Mouse (Mus musculus): ENCODE data around the gene Dnmt3a.

Gene Dnmt3a

GRCm38 (mm10) chr12:3855762-3856501 lies 50.1 kb downstream of the Dnmt3a start:
- DNase-seq = no peak

- no peak for DNase-seq
Measured at GRCm38 (mm10) chr12:3856748-3857147, 50.9 kb downstream of the Dnmt3a start.

- DNase-seq = no peak
Measured at GRCm38 (mm10) chr12:3857231-3857630, 51.4 kb downstream of the Dnmt3a start.

DNA sequence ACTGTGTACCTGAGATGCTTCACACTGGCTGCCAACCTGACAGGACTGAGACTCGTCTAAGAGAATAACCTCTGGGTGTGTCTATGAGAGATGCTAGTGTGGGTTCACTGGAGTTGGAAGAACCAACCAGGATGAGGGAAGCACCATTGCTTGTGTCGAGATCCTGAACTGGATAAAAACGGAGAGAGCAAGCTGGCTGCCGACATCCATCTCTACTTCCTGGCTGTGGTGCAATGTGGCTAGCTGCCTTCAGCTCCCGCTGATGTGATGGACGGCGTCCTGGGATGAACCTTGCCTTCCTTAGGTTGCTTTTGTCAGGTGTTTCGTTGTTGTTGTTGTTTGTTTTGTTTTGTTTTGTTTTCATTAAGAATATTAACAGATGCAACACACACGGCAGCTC lies 52.0 kb downstream of the Dnmt3a start:
- DNase-seq = no peak

- DNase-seq = no peak
Measured at GRCm38 (mm10) chr12:3858754-3859153, 52.9 kb downstream of the Dnmt3a start.

DNA sequence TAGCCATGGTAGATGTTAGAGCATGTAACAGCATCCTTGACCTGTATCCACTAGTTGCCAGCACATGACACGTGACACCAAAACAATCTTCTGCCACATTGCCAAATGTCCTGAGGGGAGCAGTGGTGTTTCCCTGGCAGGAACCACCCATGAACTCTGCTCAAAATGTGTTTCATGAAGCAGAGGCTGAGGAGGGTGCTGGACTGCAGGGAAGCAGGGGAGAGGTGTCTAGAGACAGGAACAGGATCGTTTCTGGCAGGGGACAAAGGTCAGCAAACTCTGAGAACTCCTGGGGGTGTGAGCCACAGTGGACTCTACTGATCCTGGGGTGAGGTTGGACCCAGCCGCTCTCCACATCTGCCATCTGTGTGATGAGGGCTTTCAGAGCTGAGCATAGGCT lies 53.7 kb downstream of the Dnmt3a start:
- no peak for DNase-seq

DNA sequence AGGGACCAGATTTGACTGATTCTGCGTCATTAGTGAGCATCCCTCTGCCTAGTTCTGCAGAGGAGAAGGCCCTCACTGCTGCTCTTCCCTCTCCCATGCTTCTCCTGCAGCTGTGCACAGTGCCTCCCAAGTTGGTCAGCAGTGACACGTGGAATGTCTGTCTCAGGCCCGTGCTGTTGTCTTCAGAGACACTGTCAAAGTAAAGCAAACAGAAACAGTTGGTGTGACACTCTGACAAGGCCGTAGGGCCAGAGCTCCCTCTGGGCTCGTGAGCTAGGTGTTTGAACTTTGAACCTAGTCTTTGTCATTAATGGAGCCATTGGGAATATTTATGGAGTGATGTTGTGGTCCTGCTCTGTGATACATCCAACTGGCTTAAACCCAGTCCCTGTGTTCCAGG lies 54.2 kb downstream of the Dnmt3a start:
- DNase-seq = no peak

DNA sequence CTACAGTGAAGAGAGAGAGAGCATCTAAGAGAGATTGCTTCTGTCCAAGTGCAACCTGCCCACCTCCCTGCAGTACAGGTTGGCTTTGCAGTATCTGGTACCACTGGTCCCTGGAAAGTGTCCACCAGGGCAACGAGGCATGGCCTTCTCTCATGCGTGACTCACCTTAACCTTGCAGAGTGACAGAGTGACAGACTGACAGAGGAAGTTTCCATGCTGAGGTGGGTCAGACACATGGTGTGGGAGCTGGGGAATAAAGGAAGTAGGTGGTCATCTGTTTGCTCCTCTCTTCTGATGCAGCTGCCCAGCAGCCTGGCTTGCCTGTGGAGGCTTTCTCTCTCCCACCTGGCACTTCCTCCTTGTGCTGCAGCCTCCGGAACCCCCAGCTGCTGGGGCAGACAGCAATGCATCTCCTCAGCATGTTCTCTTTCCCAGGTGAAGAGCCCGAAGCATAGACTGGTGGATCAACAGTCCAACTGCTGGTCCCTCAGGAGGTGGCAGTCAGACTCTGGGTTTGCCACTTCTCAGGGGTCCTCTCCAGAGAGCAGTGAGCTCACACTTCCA lies 55.9 kb downstream of the Dnmt3a start:
- DNase-seq = no peak

DNA sequence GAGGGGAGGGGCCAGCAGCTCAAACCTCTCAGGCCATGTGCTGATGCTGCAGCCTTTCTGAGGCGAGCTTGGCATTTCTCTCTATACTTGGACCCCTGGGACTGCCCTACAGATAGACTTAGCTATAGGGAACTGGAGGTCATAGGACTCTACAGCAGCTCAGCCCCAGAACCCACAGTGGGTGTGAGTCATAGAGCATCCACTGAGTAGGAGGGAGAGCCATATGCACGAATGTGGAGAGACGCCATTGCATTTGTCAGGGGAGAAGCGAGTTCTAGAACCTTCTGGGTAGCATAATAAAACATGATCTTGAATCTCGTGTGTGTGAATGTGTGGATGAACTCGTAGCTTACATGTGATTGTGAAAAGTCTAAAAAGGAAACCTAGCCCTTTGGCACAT lies 56.4 kb downstream of the Dnmt3a start:
- no peak for DNase-seq

GRCm38 (mm10) chr12:3864208-3864607 lies 58.4 kb downstream of the Dnmt3a start:
- DNase-seq = no peak

DNA sequence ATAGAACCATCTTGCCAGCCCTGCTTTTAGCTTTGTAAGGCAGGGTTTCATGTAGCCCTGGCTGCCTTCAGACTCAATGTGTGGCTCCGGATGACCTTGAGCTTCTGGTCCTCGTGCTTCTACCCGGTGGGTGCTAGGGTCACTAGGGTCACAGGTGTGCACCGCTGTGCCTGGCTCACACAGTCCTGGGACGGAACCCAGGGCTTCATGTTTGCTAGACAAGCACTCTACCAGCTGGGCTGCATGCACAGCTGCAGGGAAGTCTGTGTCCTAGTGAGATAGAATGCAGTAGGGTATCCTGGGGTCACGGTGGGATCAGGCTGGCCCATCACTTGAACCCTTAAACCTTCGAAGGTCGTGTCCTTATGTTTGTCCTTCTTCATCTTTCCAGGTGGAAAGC lies 59.8 kb downstream of the Dnmt3a start:
- no peak for DNase-seq

DNA sequence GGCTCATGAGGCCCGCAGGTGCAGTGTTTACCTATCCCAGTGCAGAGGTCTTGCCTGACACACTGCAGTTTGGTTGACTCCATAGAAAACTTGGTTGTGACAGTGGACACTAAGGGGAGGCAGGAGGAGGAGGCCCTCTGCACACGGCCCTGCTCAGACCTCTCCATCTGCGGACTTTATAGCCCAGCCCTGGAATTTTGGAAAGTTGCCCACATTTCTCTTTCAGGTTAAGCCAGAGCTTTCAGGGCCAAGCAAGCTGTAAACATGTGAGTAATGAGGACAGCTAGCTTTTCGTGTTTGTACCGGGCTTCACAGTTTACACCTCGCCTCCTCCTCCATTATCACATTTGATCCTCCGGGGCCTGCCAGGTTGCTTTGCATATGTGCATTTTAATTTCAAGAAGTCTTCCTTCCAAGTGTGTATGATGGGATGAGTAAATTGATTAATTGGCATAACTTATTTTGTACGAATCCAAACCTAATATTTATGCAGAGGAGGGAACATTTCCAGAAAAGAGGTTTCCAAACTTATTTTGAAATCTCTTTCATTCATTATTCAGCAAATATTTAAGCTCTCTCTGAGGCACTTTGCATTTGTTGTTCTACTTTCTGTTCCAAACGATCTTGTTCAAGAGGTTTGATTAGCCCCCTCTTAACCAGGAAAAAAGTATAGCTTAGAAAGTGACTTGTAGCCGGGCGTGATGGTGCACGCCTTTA lies 61.0 kb downstream of the Dnmt3a start:
- DNase-seq = no peak

- no peak for DNase-seq
Measured at GRCm38 (mm10) chr12:3868115-3868514, 62.3 kb downstream of the Dnmt3a start.

DNA sequence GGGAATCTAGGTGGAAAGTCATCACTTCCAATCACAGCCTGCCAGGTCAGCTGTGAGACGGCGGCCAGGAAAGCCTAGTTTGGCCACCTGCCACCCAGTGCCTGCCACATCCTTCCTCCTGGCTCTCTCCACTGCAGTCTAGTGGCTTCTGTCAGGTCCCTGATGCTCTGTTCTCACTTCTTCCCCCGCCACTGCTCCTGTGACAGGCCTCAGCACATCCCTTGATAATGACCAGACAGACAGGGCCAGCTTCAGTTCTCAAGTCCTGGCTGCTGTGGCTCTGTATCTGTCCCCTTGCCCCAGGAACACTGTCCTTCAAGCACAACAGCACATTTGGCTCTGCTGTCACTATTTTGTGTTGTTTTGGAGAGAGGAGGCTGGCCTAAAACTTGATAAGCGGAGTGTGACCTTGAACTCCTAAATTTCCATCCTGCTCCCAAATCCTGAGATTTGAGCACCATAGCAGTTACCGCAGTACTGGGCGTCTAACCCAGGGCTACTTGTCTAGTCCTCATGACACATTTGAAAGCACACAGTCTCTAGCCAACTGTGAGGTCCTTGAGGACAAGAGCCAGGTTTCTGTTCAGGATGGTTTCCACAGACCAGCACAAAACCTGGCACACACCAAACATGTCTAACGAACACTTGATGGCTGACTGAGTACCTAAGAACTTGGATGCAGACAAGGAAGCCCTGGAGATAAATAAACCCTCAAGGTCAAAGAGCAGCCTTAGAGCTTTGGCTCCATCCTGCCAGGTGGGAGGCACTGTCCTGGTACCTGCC lies 63.1 kb downstream of the Dnmt3a start:
- DNase-seq = no peak

GRCm38 (mm10) chr12:3870024-3870423 lies 64.2 kb downstream of the Dnmt3a start:
- no peak for DNase-seq

- DNase-seq = no peak
Measured at GRCm38 (mm10) chr12:3870859-3871462, 65.2 kb downstream of the Dnmt3a start.

DNA sequence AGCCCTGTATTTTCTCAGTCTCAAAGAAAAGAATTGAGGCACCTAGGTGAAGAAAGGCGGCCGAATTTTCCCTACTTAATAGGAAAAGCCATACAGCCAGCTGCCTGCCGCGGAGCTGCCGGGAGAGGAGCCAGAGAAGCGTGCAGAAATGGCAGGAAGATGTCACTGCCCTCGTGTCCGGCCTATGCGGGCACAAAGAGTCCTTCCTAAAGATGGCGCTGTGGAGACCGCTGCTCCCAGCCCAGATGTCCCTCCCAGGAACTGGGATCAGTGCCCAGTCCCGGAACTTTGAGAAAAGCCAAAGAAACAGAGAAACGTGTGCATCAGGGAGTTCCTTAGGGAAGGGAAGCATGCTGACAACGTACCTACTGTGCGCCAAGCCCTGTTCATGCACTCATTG lies 65.8 kb downstream of the Dnmt3a start:
- DNase-seq = peak; percentile 76

- DNase-seq = no peak
Measured at GRCm38 (mm10) chr12:3872410-3873230, 66.8 kb downstream of the Dnmt3a start.

DNA sequence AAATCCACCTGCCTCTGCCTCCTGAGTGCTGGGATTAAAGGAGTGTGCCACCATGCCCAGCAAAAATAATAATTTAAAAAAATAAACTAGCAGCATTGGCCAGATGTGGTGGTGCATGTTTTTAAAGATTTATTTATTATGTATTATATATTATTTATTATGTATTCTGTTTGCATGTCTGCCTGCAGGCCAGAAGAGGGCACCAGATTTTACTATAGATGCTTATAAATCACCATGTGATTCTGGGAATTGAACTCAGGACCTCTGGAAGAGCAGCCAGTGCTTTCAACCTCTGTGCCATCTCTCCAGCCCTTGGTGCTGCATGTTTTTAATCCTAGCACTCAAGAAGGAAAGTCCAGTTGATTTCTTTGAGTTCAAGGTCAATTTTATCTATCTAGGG lies 69.7 kb downstream of the Dnmt3a start:
- no peak for DNase-seq

- no peak for DNase-seq
Measured at GRCm38 (mm10) chr12:3877376-3877775, 71.6 kb downstream of the Dnmt3a start.

DNA sequence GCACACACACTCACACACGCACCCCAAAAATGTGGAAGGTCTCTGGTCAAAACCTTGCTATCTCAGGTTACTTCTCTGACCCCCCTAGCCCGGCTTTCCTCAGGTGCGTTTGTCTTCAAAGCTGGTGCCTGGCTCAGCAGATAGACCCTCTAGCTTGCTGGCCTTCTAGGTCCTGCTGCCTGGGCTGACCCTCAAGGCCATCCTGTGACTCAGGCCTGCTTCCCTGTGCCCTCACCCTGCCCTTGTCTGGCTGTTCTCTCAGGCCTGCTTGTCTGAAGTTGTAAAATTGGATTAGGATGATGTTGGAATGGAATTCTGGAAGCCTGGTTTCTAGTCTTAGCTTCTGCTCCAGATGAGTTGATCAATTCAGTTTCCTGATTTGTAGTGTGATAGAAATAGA lies 75.7 kb downstream of the Dnmt3a start:
- DNase-seq = no peak

- no peak for DNase-seq
Measured at GRCm38 (mm10) chr12:3884892-3885493, 79.2 kb downstream of the Dnmt3a start.
